ENCODE assay signal across 19 mouse cellular contexts in genomic region chr9:96424027-96424426, GRCm38 (mm10). TPM values are rescaled to one million over a fixed set of nuclear protein-coding genes. Genes with fewer than 3 reads are reported as not detected.
A peak's percentile ranks its signal among the peaks of the same experiment; 100 is the strongest.
DNase-seq lines count a peak whose midpoint lies in the region; ATAC-seq and TF ChIP-seq lines count a peak whose summit lies in the region.
"Had no signal": no experiment of that assay in that cellular context is flagged by ENCODE, and none has a peak within 500 bp of the region (broad histone marks: within the 10 kb centered on the region; RNA-seq: fewer than 3 reads in every experiment).

No protein-coding gene starts in this region.

- H3K4me1 ChIP-seq in heart, postnatal 0 days (ENCODE audit: control insufficient read depth, insufficient read depth), result no peaks in the 10 kb centered on the region
- no peaks in the 10 kb centered on the region for H3K4me1 ChIP-seq in CH12.LX (ENCODE audit: control insufficient read depth in 1 of 2, insufficient read depth in 2 of 2)
- H3K4me1 ChIP-seq in intestine, postnatal 0 days (replicated peaks; ENCODE audit: control insufficient read depth, insufficient read depth, low read length), result no peaks in the 10 kb centered on the region
- H3K4me1 ChIP-seq in kidney, postnatal 0 days (replicated peaks; ENCODE audit: insufficient read depth, low read length), result peaks cover 4% of the 10 kb centered on the region
- H3K4me1 ChIP-seq in hindbrain, embryonic 14.5 days (replicated peaks; ENCODE audit: control insufficient read depth, insufficient read depth, low read length), result no peaks in the 10 kb centered on the region
- H3K4me1 ChIP-seq: heart, embryonic 15.5 days; hindbrain, embryonic 15.5 days; midbrain, embryonic 12.5 days had no signal

- H3K4me2 ChIP-seq in heart, postnatal 0 days (ENCODE audit: low read depth, low read length), result no peak overlapping the region
- no peak overlapping the region for H3K4me2 ChIP-seq in CH12.LX (ENCODE audit: insufficient read depth, low read depth, poor library complexity, severe bottlenecking)
- H3K4me2 ChIP-seq in intestine, postnatal 0 days (replicated peaks; ENCODE audit: low read depth), result 0 out of 2 replicates have a peak overlapping the region, but pooled peaks have one; percentile 6
- H3K4me2 ChIP-seq in kidney, postnatal 0 days (ENCODE audit: low read length), result peak overlapping the region; percentile 43
- no peak overlapping the region for H3K4me2 ChIP-seq in hindbrain, embryonic 14.5 days (replicated peaks)
- H3K4me2 ChIP-seq: heart, embryonic 15.5 days; hindbrain, embryonic 15.5 days; limb, embryonic 15.5 days; midbrain, embryonic 12.5 days had no signal

- peak; percentile 22 for TF ChIP-seq RAD21 in CH12.LX (IDR thresholded peaks at IDR 0.05; ENCODE audit: low read depth, low read length)

- no peak for DNase-seq in heart, postnatal 0 days (ENCODE audit: low spot score)
- DNase-seq in heart, postnatal 14 days, result no peak
- no peak for DNase-seq in CH12.LX (ENCODE audit: extremely low read depth)
- DNase-seq in kidney, postnatal 0 days (ENCODE audit: low spot score), result no peak
- no peak for DNase-seq in adrenal gland, postnatal 4 days (ENCODE audit: low spot score in 2 of 2)
- no peak for DNase-seq in hindbrain, embryonic 14.5 days (ENCODE audit: low spot score)
- no peak for DNase-seq in thymus, postnatal 10 days (ENCODE audit: low spot score in 2 of 2)
- DNase-seq: adrenal gland, adult 8-10 months; cerebellum, adult 18-20 months; heart, adult 11 months; lung, postnatal 36 days; right cerebral cortex, postnatal 14 days; thymus, adult 18-20 months had no signal

- in situ Hi-C loops in CH12.LX (cut with MboI; ENCODE audit: low pct_ligation_motif_present, low pct_unique_long_range_greater_than_20kb, low sequenced_read_pairs), result no loop called here

- H3K9me3 ChIP-seq in heart, postnatal 0 days (replicated peaks; ENCODE audit: control insufficient read depth, low read length), result no peaks in the 10 kb centered on the region
- no peaks in the 10 kb centered on the region for H3K9me3 ChIP-seq in CH12.LX (replicated peaks; ENCODE audit: low read length)
- no peaks in the 10 kb centered on the region for H3K9me3 ChIP-seq in intestine, postnatal 0 days (ENCODE audit: control insufficient read depth)
- no peaks in the 10 kb centered on the region for H3K9me3 ChIP-seq in kidney, postnatal 0 days (replicated peaks; ENCODE audit: low read length)
- no peaks in the 10 kb centered on the region for H3K9me3 ChIP-seq in hindbrain, embryonic 14.5 days (ENCODE audit: control insufficient read depth, low read length)
- H3K9me3 ChIP-seq: heart, embryonic 15.5 days; hindbrain, embryonic 15.5 days; limb, embryonic 15.5 days; midbrain, embryonic 12.5 days had no signal

- no peaks in the 10 kb centered on the region for H3K27me3 ChIP-seq in heart, postnatal 0 days (ENCODE audit: control insufficient read depth, insufficient read depth, low read length)
- no peaks in the 10 kb centered on the region for H3K27me3 ChIP-seq in CH12.LX (replicated peaks)
- H3K27me3 ChIP-seq in intestine, postnatal 0 days (replicated peaks; ENCODE audit: control insufficient read depth, insufficient read depth, low read length), result no peaks in the 10 kb centered on the region
- H3K27me3 ChIP-seq in kidney, postnatal 0 days (ENCODE audit: insufficient read depth, low read length), result no peaks in the 10 kb centered on the region
- H3K27me3 ChIP-seq in hindbrain, embryonic 14.5 days (ENCODE audit: control insufficient read depth, insufficient read depth, low read length), result no peaks in the 10 kb centered on the region
- H3K27me3 ChIP-seq: heart, embryonic 15.5 days; hindbrain, embryonic 15.5 days; limb, embryonic 15.5 days; midbrain, embryonic 12.5 days had no signal

- TF ChIP-seq EP300 in heart, postnatal 0 days (IDR thresholded peaks at IDR 0.05; ENCODE audit: low read depth), result no peak
- no peak for TF ChIP-seq EP300 in CH12.LX (IDR thresholded peaks at IDR 0.05; ENCODE audit: low read length)

- no peak for TF ChIP-seq POLR2A in CH12.LX (IDR thresholded peaks at IDR 0.05; ENCODE audit: low read depth, low read length)

- no peak for ATAC-seq in heart, postnatal 0 days (ENCODE audit: insufficient read depth, low read depth)
- peak; percentile 41; the same call in 1 of the 2 replicates for ATAC-seq in intestine, postnatal 0 days
- peak; percentile 89 for ATAC-seq in kidney, postnatal 0 days (replicated peaks; ENCODE audit: low FRiP score, low read depth)
- ATAC-seq in hindbrain, embryonic 14.5 days (ENCODE audit: low FRiP score), result no peak

- TF ChIP-seq CTCF in heart, postnatal 0 days (IDR thresholded peaks at IDR 0.05; ENCODE audit: low read depth), result peak; percentile 23; the same call in 1 of the 2 replicates
- peak in 1 of 2 experiments; percentile 19; a peak in 2 of 4 replicates for TF ChIP-seq CTCF in CH12.LX (conservative IDR thresholded peaks at IDR 0.05 in 1 of 2, IDR thresholded peaks at IDR 0.05 in 1 of 2; ENCODE audit: low read depth in 2 of 2, low read length in 2 of 2)
- TF ChIP-seq CTCF in intestine, postnatal 0 days (IDR thresholded peaks at IDR 0.05; ENCODE audit: low read depth), result peak; percentile 62
- peak; percentile 56; the same call in 1 of the 2 replicates for TF ChIP-seq CTCF in kidney, postnatal 0 days (IDR thresholded peaks at IDR 0.05; ENCODE audit: low read depth)

- H3K36me3 ChIP-seq in heart, postnatal 0 days (replicated peaks; ENCODE audit: control insufficient read depth, insufficient read depth, low read length), result no peaks in the 10 kb centered on the region
- H3K36me3 ChIP-seq in CH12.LX (replicated peaks in 1 of 2; ENCODE audit: control insufficient read depth in 1 of 2, insufficient read depth in 1 of 2, low read length in 1 of 2), result no peaks in the 10 kb centered on the region
- no peaks in the 10 kb centered on the region for H3K36me3 ChIP-seq in intestine, postnatal 0 days (ENCODE audit: control insufficient read depth, insufficient read depth)
- H3K36me3 ChIP-seq in kidney, postnatal 0 days (ENCODE audit: insufficient read depth, low read length), result no peaks in the 10 kb centered on the region
- no peaks in the 10 kb centered on the region for H3K36me3 ChIP-seq in hindbrain, embryonic 14.5 days (replicated peaks; ENCODE audit: control insufficient read depth, insufficient read depth)
- H3K36me3 ChIP-seq: heart, embryonic 15.5 days; hindbrain, embryonic 15.5 days; limb, embryonic 15.5 days; midbrain, embryonic 12.5 days had no signal

- no peak overlapping the region for H3K27ac ChIP-seq in heart, postnatal 0 days (ENCODE audit: low read depth)
- H3K27ac ChIP-seq in CH12.LX (ENCODE audit: insufficient read depth, low read depth), result no peak overlapping the region
- no peak overlapping the region for H3K27ac ChIP-seq in intestine, postnatal 0 days (ENCODE audit: low read depth, low read length)
- peak overlapping the region; percentile 61; the same call in 1 of the 2 replicates for H3K27ac ChIP-seq in kidney, postnatal 0 days
- H3K27ac ChIP-seq in hindbrain, embryonic 14.5 days, result no peak overlapping the region
- H3K27ac ChIP-seq: heart, embryonic 15.5 days; hindbrain, embryonic 15.5 days; layer of hippocampus, adult 2 months; limb, embryonic 15.5 days; midbrain, embryonic 12.5 days had no signal

- 40% methylated on average over 8 of the region's 8 CpGs for WGBS in heart, postnatal 0 days
- WGBS in intestine, postnatal 0 days, result 40% methylated on average over 8 of the region's 8 CpGs
- WGBS in kidney, postnatal 0 days, result 24% methylated on average over 8 of the region's 8 CpGs
- WGBS in hindbrain, embryonic 14.5 days, result 50% methylated on average over 8 of the region's 8 CpGs

- H3K9ac ChIP-seq in heart, postnatal 0 days (replicated peaks; ENCODE audit: low read depth, low read length), result no peak overlapping the region
- H3K9ac ChIP-seq in CH12.LX (ENCODE audit: insufficient read depth, low read depth), result no peak overlapping the region
- no peak overlapping the region for H3K9ac ChIP-seq in intestine, postnatal 0 days (ENCODE audit: low read depth, low read length)
- 0 out of 2 replicates have a peak overlapping the region, but pooled peaks have one; percentile 20 for H3K9ac ChIP-seq in kidney, postnatal 0 days (ENCODE audit: low read depth, low read length)
- H3K9ac ChIP-seq in hindbrain, embryonic 14.5 days, result no peak overlapping the region
- H3K9ac ChIP-seq: heart, embryonic 15.5 days; hindbrain, embryonic 15.5 days; limb, embryonic 15.5 days; midbrain, embryonic 12.5 days had no signal

- dilution Hi-C loops in CH12.LX (cut with MboI; ENCODE audit: extremely low pct_ligation_motif_present, extremely low pct_unique_long_range_greater_than_20kb, low sequenced_read_pairs), result no loop called here

- no peaks in the 10 kb centered on the region for H3K79me2 ChIP-seq in CH12.LX (replicated peaks; ENCODE audit: control insufficient read depth, extremely low read depth, insufficient read depth, poor library complexity, severe bottlenecking)

- intact Hi-C loops in heart, postnatal 14 days (cut with DNase I), result no loop called here

- no peak overlapping the region for H3K4me3 ChIP-seq in heart, postnatal 0 days (ENCODE audit: low read depth, low read length)
- H3K4me3 ChIP-seq in CH12.LX (replicated peaks in 1 of 3; ENCODE audit: low read depth in 2 of 3, low read length in 2 of 3, poor library complexity in 1 of 3), result no peak overlapping the region
- no peak overlapping the region for H3K4me3 ChIP-seq in intestine, postnatal 0 days (ENCODE audit: low read depth, low read length)
- no peak overlapping the region for H3K4me3 ChIP-seq in kidney, postnatal 0 days (replicated peaks; ENCODE audit: low read depth, low read length)
- H3K4me3 ChIP-seq in hindbrain, embryonic 14.5 days (replicated peaks; ENCODE audit: low read length), result no peak overlapping the region
- H3K4me3 ChIP-seq: heart, embryonic 15.5 days; hindbrain, embryonic 15.5 days; layer of hippocampus, adult 2 months; limb, embryonic 15.5 days; midbrain, embryonic 12.5 days had no signal

RNA-seq across cellular contexts. Expression of gene Rnf7, which starts 54.4 kb away (rescaled TPM):
- total RNA-seq in heart, postnatal 0 days (2014; rRNA removed; ENCODE audit: low replicate concordance), result 501 and 762 TPM in 2 replicates
- polyA plus RNA-seq in heart, postnatal 0 days (2015; fragmentation: Nextera tagmentation; extraction: Ambion mirVana), result 196 and 199 TPM in 2 replicates
- total RNA-seq in heart, postnatal 14 days (2021), result 10 to 100 TPM; 65.8 to 73.1 TPM
- total RNA-seq in CH12.LX (2012; rRNA removed) (131 and 141 TPM in 2 replicates), CH12.LX (2014; rRNA removed) (277 and 286 TPM in 2 replicates)
- 122 and 135 TPM in 2 replicates for polyA plus RNA-seq in CH12.LX (2012; ENCODE audit: insufficient read length, low read depth)
- polyA plus RNA-seq in intestine, postnatal 0 days (2015; fragmentation: Nextera tagmentation; extraction: Ambion mirVana), result 141 and 143 TPM in 2 replicates
- 241 and 255 TPM in 2 replicates for polyA plus RNA-seq in kidney, postnatal 0 days (2015; fragmentation: Nextera tagmentation; extraction: Ambion mirVana)
- total RNA-seq in adrenal gland, postnatal 4 days (2021), result 10 to 100 TPM; 84.7 to 89.5 TPM
- polyA plus RNA-seq in hindbrain, embryonic 14.5 days (2014; fragmentation: Nextera tagmentation; extraction: Ambion mirVana), result 250 and 268 TPM in 2 replicates

RNA-seq across cellular contexts. Expression of gene Atp1b3, which starts 59.8 kb away (rescaled TPM):
- total RNA-seq in heart, postnatal 0 days (2014; rRNA removed; ENCODE audit: low replicate concordance), result 46.4 and 52.6 TPM in 2 replicates
- 107 and 109 TPM in 2 replicates for polyA plus RNA-seq in heart, postnatal 0 days (2015; fragmentation: Nextera tagmentation; extraction: Ambion mirVana)
- 10 to 100 TPM; 70.8 to 72.2 TPM for total RNA-seq in heart, postnatal 14 days (2021)
- total RNA-seq in CH12.LX (2012; rRNA removed), result 66.4 and 77.6 TPM in 2 replicates
- total RNA-seq in CH12.LX (2014; rRNA removed), result 89.8 and 102 TPM in 2 replicates
- polyA plus RNA-seq in CH12.LX (2012; ENCODE audit: insufficient read length, low read depth), result 106 and 129 TPM in 2 replicates
- polyA plus RNA-seq in intestine, postnatal 0 days (2015; fragmentation: Nextera tagmentation; extraction: Ambion mirVana), result 89.3 and 91.4 TPM in 2 replicates
- polyA plus RNA-seq in kidney, postnatal 0 days (2015; fragmentation: Nextera tagmentation; extraction: Ambion mirVana), result 182 and 197 TPM in 2 replicates
- total RNA-seq in adrenal gland, postnatal 4 days (2021), result 100 to 1,000 TPM; 161 TPM
- 181 and 197 TPM in 2 replicates for polyA plus RNA-seq in hindbrain, embryonic 14.5 days (2014; fragmentation: Nextera tagmentation; extraction: Ambion mirVana)

Comparison
In these comparisons a context has a peak if more than half of its experiments do, and no peak if none do; other contexts are left out.
1. ATAC-seq: peak in intestine, postnatal 0 days (single experiment) and kidney, postnatal 0 days (single experiment); none in heart, postnatal 0 days (single experiment) and hindbrain, embryonic 14.5 days (single experiment).
2. H3K4me2 ChIP-seq: peak in intestine, postnatal 0 days (single experiment) and kidney, postnatal 0 days (single experiment); none in heart, postnatal 0 days (single experiment), CH12.LX (single experiment) and hindbrain, embryonic 14.5 days (single experiment).